Mouse (Mus musculus): ENCODE measurements at regions not wholly inside any gene's neighbourhood (a gene's known extent, or its start where the extent isn't known, plus 50 kb on each side); places are given as distances from the start of the nearest gene placed in this dataset.

DNA sequence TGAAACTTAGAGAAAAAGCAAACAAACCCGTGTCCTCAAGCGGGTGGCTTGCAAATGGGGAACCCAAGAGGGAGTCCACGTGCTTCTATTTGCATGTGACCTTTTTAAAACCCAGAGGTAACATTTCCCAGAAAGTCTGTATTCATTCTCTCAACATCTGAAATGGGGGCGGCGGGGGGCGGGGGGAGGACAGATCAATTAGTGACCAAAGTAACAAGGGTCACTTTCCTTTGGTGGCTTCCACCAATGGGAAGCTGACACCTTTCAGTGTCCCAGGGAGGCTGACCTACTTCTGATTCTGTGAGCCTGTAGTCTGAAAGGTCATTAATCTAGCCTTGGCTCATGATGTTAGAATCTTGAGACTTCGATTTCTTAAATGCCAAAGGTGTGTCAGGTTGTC lies 236.0 kb downstream of the Gm11011 start:
- DNase-seq (ENCODE audit: low read depth) = no peak

DNA sequence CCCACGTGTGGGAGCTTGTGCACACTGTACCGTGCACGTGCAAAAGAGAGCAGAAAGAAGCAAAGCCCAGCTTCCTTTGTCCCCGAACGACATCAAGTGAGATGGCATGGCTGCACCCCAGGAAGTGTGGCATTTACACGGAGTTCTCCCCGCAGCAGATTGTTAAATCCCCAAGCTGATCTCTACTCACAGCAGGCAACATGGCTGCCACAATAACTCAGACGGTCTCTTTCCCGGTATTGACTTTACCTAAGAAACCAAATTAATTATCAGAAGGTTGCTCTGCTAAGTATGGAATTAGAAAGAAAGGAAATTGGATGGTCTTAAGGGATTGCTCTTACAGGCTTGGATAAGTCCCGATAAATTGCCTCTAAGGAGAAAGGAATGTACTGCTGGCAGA lies 241.4 kb downstream of the Gm11011 start:
- no peak for DNase-seq (ENCODE audit: low read depth)

- no peak for DNase-seq (ENCODE audit: low read depth)
Measured at GRCm38 (mm10) chr2:169319521-169319920, 268.0 kb downstream of the Gm11011 start.

GRCm38 (mm10) chr2:169314396-169314930 lies 273.1 kb downstream of the Gm11011 start:
- DNase-seq (ENCODE audit: low read depth) = no peak

GRCm38 (mm10) chr2:169311821-169312220 lies 275.7 kb downstream of the Gm11011 start:
- no peak for DNase-seq (ENCODE audit: low read depth)

DNA sequence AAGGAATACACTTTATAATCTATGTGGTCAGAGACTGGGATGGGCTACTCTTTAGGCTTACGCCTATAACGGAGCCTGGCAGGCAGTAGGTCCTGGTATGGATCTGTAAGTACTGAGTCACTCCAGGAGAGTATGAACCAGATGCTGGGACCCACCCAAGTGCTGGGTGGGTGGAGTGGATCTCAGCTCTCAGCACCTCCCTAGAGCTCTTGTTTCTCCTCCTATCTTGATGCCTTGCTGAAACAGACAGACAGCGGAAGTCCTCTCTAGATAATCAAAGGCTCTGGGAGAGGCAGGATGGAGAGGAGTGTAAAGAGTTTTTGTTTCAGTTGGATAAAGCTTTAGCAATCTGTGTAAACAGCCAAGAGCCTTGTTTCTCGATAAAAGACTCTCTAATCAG lies 276.2 kb downstream of the Gm11011 start:
- DNase-seq (ENCODE audit: low read depth) = no peak

DNA sequence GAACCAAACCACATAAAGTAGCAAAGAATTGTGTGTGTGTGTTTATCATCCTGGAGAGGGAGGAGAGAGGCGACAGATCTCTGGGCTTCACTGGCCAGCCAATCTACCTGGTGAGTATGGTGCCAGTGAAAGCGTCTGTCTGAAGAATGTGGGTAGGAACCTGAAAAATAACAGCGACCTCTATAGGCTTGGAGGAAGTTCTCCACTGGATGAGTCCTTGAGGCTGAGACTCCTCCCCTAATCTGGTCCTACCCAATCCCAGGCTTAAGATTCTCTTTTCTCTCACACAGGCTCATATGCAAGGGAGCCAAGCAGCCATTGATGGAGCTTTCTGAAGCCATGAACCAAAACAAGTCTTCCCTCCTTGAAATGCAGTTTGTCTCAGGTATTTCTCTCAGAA lies 283.2 kb downstream of the Gm11011 start:
- DNase-seq (ENCODE audit: low read depth) = no peak

- DNase-seq (ENCODE audit: low read depth) = no peak
Measured at GRCm38 (mm10) chr2:169300966-169301365, 286.6 kb downstream of the Gm11011 start.

GRCm38 (mm10) chr2:169300411-169300810 lies 287.1 kb downstream of the Gm11011 start:
- DNase-seq (ENCODE audit: low read depth) = no peak

GRCm38 (mm10) chr2:169297841-169298627 lies 289.5 kb downstream of the Gm11011 start:
- no peak for DNase-seq (ENCODE audit: low read depth)

- no peak for DNase-seq (ENCODE audit: low read depth)
Measured at GRCm38 (mm10) chr2:169297226-169297625, 290.3 kb downstream of the Gm11011 start.

DNA sequence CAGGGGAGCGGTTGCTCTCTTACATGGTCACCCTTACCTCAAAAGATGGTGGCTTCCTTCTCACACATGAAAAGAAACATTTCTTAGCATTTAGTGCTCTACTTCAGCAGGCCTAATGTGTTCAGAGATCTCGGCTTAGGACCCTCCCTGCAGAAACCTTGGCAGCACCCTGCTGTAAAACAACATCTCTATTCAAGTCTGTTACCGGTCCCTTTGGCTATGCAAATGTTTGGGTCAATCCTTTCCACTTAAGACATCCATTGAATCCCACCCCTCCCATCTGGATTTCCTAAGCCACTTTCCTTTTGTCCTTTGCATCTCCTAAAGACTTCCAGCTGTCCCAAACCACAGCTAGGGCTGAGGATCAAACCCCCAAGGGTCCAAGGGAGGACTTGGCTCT lies 294.2 kb downstream of the Gm11011 start:
- no peak for DNase-seq (ENCODE audit: low read depth)

DNA sequence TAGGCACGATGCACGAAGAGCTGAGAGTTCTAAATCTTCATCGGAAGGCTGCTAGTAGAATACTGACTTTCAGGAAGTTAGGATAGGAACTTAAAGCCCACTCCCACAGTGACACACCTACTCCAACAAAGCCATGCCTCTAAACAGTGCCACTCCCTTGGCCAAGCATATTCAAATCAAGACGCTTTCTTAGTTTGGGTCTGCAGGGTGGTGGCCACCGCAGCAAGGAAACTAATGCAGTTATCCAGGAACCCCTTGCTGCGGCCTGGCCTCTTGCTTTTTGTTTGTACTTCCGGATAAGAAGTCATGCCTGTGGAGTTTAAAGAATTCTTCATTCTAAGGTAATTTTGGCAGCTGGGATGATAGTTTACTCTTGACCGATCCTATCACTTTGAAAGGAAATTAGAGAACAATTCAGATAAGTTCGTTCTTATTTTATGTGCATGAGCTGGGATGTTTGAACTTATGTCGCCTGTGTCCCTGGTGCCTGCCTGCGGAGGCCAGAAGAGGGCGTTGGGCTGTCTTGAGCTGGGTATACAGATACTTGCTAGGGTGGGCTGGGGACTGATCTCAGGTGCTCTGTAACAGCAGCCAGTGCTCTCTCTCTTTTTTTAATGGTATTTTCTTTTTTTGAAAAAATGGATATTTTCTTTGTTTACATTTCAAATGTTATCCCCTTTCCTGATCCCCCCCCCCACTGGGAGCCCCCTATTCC lies 298.5 kb downstream of the Gm11011 start:
- no peak for DNase-seq (ENCODE audit: low read depth)

DNA sequence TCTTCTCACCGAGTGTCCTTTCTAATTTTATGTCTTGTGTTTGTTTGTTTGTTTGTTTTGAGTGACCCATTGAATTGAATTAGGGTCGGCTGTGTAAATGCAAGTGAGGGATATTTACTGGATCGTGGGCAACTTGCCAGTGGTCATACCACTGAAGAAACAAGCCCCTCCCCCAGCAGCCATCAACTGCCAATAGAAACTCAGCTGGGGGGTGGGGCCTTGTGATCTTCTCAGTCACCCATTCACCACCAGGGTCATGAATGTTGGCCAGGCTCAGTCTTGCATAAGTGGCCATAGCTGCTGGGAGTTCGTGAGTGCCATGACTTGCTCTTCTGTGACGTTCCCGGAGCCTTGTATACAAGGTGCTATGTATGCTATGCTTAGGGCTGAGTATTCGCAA lies 300.8 kb downstream of the Gm11011 start:
- no peak for DNase-seq (ENCODE audit: low read depth)

DNA sequence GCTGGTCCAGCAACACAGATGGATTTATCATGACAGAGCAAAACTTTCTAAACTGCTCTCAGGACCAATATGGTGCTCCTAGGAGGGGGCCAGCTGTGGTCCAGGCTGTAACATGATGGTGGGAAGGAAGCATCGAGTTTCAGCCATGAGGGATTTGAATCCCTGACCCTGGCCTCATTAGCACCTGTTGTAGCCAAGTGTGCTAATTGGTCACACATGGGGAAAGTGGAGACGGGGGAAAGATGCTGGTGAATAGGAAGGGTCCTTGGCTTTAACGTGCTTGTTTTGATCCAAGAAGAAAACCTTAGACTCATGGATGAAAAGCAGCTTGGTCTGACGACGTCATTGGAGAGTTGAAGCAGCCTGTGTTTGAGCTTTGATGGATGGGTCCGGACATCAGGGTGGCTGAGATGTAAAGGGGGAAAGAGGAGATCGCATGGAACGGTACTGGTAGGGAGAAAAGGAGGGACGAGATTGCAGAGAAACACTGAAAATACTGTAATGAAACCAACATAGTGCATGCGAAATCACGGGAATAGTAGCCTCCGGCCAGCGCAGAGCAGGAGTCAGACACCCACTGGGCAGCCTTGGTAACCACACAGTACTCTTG lies 304.9 kb downstream of the Gm11011 start:
- no peak for DNase-seq (ENCODE audit: low read depth)

- no peak for DNase-seq (ENCODE audit: low read depth)
Measured at GRCm38 (mm10) chr2:169275371-169275770, 312.2 kb downstream of the Gm11011 start.

DNA sequence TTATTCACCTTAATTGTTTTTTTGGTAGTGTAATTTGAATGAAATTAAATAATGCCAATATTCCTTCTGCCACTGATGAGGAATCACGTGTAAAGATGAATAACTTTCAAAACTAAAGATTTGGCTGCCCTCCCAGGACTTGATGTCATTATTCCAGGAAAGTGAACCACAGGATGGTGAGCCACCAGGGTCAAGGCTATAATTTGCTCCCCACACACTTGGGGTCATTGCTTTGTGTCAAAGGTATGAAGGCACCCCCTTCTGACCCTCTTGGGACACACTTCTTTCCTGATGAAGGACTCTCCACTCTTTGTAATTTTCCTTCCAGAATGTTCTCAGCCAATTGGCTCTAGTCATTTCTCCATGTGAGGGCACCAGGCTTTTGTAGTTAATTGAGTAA lies 313.4 kb downstream of the Gm11011 start:
- no peak for DNase-seq (ENCODE audit: low read depth)

DNA sequence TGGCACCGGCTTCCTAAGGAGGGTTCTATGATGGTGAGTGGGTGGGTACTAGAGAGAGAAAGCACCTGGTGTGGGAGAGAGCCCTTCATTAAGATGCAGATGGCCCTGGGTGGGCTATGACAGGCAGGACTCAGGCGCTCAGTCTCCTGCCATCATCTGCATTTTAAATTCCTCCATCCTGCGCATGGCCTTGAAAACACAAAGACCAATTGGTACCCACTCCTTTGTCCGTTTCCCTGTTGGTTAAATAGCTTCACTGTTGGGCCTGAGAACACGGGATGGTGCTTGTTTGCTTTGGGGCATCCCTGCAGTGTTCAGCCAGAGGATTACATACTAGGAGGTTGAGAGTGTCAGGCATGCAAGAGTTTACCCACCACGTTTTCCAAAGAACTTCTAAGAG lies 314.9 kb downstream of the Gm11011 start:
- no peak for DNase-seq (ENCODE audit: low read depth)

DNA sequence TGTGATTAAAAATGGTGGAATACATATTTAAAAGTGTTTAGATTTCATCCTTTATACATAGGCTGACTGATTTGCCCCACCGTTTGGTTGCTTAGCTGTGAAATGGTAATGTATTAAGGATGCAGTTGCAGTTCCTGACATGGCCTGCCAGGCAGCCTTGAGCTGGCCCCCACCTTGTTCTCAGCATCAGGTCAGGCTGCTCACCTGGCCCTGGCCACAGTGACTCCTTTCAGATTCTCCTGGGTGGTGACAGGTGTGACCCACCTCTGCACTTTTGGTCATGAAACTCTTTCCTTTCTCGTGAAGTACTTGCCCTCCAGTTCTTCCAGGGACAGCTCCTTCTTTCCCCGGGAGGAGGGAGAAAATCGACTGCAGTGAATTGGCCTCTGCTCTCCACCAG lies 315.5 kb downstream of the Gm11011 start:
- no peak for DNase-seq (ENCODE audit: low read depth)

DNA sequence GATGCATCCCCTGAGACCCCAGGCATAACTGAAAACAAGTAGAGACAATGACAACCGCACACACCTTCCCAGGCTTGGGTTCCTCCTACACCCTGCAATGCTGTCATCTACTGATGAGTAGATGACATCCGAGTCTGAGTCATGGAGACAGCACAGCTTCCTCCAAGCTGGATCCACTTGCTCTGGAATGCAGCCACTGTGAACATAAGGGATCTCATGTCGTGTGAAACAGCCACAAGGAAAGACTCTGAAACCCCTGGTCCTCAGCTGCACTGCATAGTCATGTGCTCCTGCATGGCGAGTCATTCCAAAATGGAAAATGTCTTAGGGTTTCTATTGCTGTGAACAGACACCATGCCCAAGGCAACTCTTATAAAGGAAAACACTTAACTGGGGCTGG lies 305.2 kb upstream of the Zfp64 start:
- DNase-seq (ENCODE audit: low read depth) = no peak

- DNase-seq (ENCODE audit: low read depth) = no peak
Measured at GRCm38 (mm10) chr2:169244572-169244971, 289.2 kb upstream of the Zfp64 start.

DNA sequence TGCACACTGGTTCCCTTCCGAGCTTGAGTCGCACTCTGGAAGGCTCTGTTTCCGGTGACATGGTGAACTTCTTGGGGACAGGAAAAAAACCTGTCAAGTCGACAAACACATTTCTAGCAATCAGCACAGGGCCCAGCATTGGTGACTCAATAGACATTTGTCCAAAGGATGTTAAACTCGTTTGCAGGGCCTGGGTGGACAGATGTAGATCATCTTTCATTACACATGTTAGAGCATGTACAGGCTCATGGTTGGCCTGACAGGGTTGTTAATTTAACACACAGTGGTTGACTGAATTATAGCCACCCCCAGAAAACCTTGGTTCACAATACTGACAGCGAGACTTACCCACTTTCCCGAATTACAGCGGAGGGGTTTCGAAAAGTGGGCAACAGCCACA lies 288.6 kb upstream of the Zfp64 start:
- DNase-seq (ENCODE audit: low read depth) = no peak

DNA sequence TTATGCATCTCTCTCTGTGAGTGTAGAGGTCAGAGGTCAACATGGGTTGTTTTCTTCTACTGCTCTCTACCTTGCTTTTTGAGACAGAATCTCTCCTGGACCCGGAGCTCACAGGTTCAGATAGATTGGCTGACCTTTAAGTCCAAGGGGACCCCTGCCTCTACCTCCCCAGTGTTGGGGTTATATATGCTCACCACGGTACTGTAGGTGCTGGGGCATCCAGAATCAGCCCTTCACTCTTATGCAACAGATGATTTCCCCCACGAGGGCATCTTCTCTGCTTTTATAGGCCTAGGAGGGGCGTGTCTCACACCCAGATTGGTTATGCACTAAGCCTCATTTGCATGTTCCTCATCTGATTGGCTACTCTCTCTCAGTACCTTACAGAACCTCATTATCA lies 282.5 kb upstream of the Zfp64 start:
- DNase-seq (ENCODE audit: low read depth) = no peak

Data from NIH3T3 (cell line).